Mouse (Mus musculus): ENCODE measurements around the gene Atf5.

DNA sequence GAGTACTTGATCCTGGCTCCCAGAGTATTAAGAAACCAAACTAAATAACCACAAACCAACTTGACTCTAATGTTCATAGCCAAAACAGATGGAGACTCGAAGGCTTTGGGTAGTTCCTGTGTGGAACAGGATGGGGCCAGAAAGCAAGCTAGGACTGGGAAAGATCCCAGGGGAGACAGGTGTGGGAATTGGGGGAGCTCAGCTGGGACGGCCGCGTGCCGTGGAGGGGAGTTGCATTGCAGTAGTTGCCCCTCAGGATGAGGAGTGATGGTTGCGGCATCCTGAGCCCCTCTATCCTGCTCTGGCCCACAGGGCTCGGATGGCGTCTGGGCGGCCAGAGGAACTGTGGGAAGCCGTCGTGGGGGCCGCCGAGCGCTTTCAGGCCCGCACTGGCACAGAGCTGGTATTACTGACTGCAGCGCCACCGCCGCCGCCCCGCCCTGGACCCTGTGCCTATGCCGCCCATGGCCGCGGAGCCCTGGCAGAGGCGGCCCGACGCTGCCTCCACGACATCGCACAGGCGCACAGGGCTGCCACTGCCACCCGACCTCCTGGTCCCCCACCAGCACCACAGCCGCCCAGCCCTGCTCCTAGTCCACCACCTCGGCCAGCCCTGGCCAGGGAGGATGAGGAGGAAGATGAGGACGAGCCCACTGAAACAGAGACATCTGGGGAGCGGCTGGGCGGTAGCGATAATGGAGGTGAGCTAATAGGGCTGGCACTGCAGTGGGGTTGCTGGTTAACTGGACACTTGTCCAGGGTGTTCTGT, 36.0 kb upstream of the Atf5 start:
- 0 out of 2 replicates have a peak, but pooled peaks have one; percentile 13 for TF ChIP-seq POLR2A (IDR thresholded peaks at IDR 0.05; ENCODE audit: insufficient read depth, low read depth, low read length)
- no peak for TF ChIP-seq CTCF (IDR thresholded peaks at IDR 0.05)
- no peak for TF ChIP-seq EP300 (IDR thresholded peaks at IDR 0.05; ENCODE audit: insufficient read depth, low read depth, low read length)

All from heart, adult 2 months (tissue).